22 mouse cellular contexts compared by ENCODE assay signal in genomic region chr15:97163971-97164370, GRCm38 (mm10).
DNase-seq lines count a peak whose midpoint lies in the region; ATAC-seq and TF ChIP-seq lines count a peak whose summit lies in the region.
"Had no signal": no experiment of that assay in that cellular context is flagged by ENCODE, and none has a peak within 500 bp of the region (broad histone marks: within the 10 kb centered on the region; RNA-seq: fewer than 3 reads in every experiment).

No protein-coding gene starts in this region.

- no peak overlapping the region for H3ac ChIP-seq in myocyte (ENCODE audit: control insufficient read depth, insufficient read length)

- no peak for ATAC-seq in kidney, embryonic 15.5 days (replicated peaks; ENCODE audit: low FRiP score)
- peak; percentile 46; the same call in 1 of the 2 replicates for ATAC-seq in liver, embryonic 12.5 days
- peak; percentile 41; the same call in 1 of the 2 replicates for ATAC-seq in liver, embryonic 14.5 days (ENCODE audit: insufficient read depth)
- no peak for ATAC-seq in forebrain, embryonic 12.5 days (ENCODE audit: low FRiP score)
- ATAC-seq: forebrain, embryonic 14.5 days; forebrain, postnatal 0 days; hindbrain, embryonic 16.5 days; Patski had no signal

- no peak for TF ChIP-seq POLR2A in myocyte (IDR thresholded peaks at IDR 0.05; ENCODE audit: insufficient read length, low read depth)

- H3K79me2 ChIP-seq in myocyte (ENCODE audit: control insufficient read depth, insufficient read depth), result no peaks in the 10 kb centered on the region

- H3K4me3 ChIP-seq in kidney, embryonic 15.5 days (replicated peaks), result no peak overlapping the region
- H3K4me3 ChIP-seq in liver, embryonic 12.5 days, result no peak overlapping the region
- no peak overlapping the region for H3K4me3 ChIP-seq in liver, embryonic 14.5 days (ENCODE audit: insufficient read depth in 1 of 2, low read depth in 2 of 2, low read length in 2 of 2)
- no peak overlapping the region for H3K4me3 ChIP-seq in myocyte
- no peak overlapping the region for H3K4me3 ChIP-seq in forebrain, embryonic 12.5 days (replicated peaks)
- H3K4me3 ChIP-seq: forebrain, embryonic 10.5 days; hindbrain, embryonic 10.5 days; hindbrain, embryonic 13.5 days had no signal

- no peaks in the 10 kb centered on the region for H3K9me3 ChIP-seq in kidney, embryonic 15.5 days (replicated peaks)
- H3K9me3 ChIP-seq in liver, embryonic 12.5 days (replicated peaks), result no peaks in the 10 kb centered on the region
- H3K9me3 ChIP-seq in liver, embryonic 14.5 days (ENCODE audit: control insufficient read depth, low read length), result no peaks in the 10 kb centered on the region
- H3K9me3 ChIP-seq in forebrain, embryonic 12.5 days, result no peaks in the 10 kb centered on the region
- H3K9me3 ChIP-seq: forebrain, embryonic 10.5 days; hindbrain, embryonic 10.5 days; hindbrain, embryonic 13.5 days had no signal

- peaks cover 9% of the 10 kb centered on the region; the same call in 1 of the 2 replicates for H3K4me1 ChIP-seq in kidney, embryonic 15.5 days
- H3K4me1 ChIP-seq in liver, embryonic 12.5 days, result no peaks in the 10 kb centered on the region
- peaks cover 0 to 5% of the 10 kb centered on the region in 2 experiments; a peak in 2 of 4 replicates for H3K4me1 ChIP-seq in liver, embryonic 14.5 days (replicated peaks; ENCODE audit: control insufficient read depth in 2 of 2, insufficient read depth in 2 of 2, low read length in 1 of 2)
- H3K4me1 ChIP-seq in forebrain, embryonic 12.5 days, result no peaks in the 10 kb centered on the region
- H3K4me1 ChIP-seq: forebrain, embryonic 10.5 days; hindbrain, embryonic 10.5 days; hindbrain, embryonic 13.5 days had no signal

- no peak for TF ChIP-seq CTCF in liver, embryonic 14.5 days (IDR thresholded peaks at IDR 0.05; ENCODE audit: low read depth)

- no peaks in the 10 kb centered on the region for H3K27me3 ChIP-seq in kidney, embryonic 15.5 days
- no peaks in the 10 kb centered on the region for H3K27me3 ChIP-seq in liver, embryonic 12.5 days (replicated peaks)
- no peaks in the 10 kb centered on the region for H3K27me3 ChIP-seq in liver, embryonic 14.5 days (ENCODE audit: control insufficient read depth, insufficient read depth, low read length)
- H3K27me3 ChIP-seq in myocyte (ENCODE audit: control insufficient read depth, insufficient read depth, insufficient read length), result no peaks in the 10 kb centered on the region
- no peaks in the 10 kb centered on the region for H3K27me3 ChIP-seq in forebrain, embryonic 12.5 days
- H3K27me3 ChIP-seq: CH12.LX; hindbrain, embryonic 13.5 days; Patski had no signal

- peak overlapping the region; percentile 70; the same call in 1 of the 2 replicates for H3K27ac ChIP-seq in kidney, embryonic 15.5 days
- H3K27ac ChIP-seq in liver, embryonic 12.5 days, result peak overlapping the region; percentile 45; the same call in 1 of the 2 replicates
- no peak overlapping the region for H3K27ac ChIP-seq in liver, embryonic 14.5 days
- no peak overlapping the region for H3K27ac ChIP-seq in forebrain, embryonic 12.5 days
- H3K27ac ChIP-seq: forebrain, embryonic 10.5 days; hindbrain, embryonic 10.5 days; hindbrain, embryonic 13.5 days had no signal

- H3K36me3 ChIP-seq in kidney, embryonic 15.5 days, result no peaks in the 10 kb centered on the region
- no peaks in the 10 kb centered on the region for H3K36me3 ChIP-seq in liver, embryonic 12.5 days
- H3K36me3 ChIP-seq in liver, embryonic 14.5 days (replicated peaks; ENCODE audit: control insufficient read depth, insufficient read depth, low read depth), result no peaks in the 10 kb centered on the region
- no peaks in the 10 kb centered on the region for H3K36me3 ChIP-seq in myocyte (ENCODE audit: control insufficient read depth, insufficient read depth)
- H3K36me3 ChIP-seq in forebrain, embryonic 12.5 days (replicated peaks), result no peaks in the 10 kb centered on the region
- H3K36me3 ChIP-seq: forebrain, embryonic 10.5 days; G1E; hindbrain, embryonic 10.5 days; hindbrain, embryonic 13.5 days had no signal

- no peak for DNase-seq in kidney, adult 9 months
- no peak for DNase-seq in liver
- DNase-seq in liver, embryonic 14.5 days (ENCODE audit: low read depth in 3 of 3, low spot score in 3 of 3), result peak in 1 of 3 experiments; percentile 2
- DNase-seq in ovary, adult 18-20 months (ENCODE audit: low spot score), result no peak
- DNase-seq: B cell, adult 2 months; cerebellum, adult 18-20 months; cerebellum, adult 9-10 months; cerebellum, postnatal 14 days; forebrain, postnatal 0 days had no signal

- no peak overlapping the region for H3K9ac ChIP-seq in kidney, embryonic 15.5 days
- no peak overlapping the region for H3K9ac ChIP-seq in liver, embryonic 12.5 days
- no peak overlapping the region for H3K9ac ChIP-seq in liver, embryonic 14.5 days (replicated peaks)
- H3K9ac ChIP-seq in forebrain, embryonic 12.5 days, result no peak overlapping the region
- H3K9ac ChIP-seq: forebrain, postnatal 0 days; hindbrain, embryonic 13.5 days had no signal

- no peak overlapping the region for H3K4me2 ChIP-seq in kidney, embryonic 15.5 days
- H3K4me2 ChIP-seq in liver, embryonic 12.5 days, result no peak overlapping the region
- H3K4me2 ChIP-seq in liver, embryonic 14.5 days (ENCODE audit: low read depth), result no peak overlapping the region
- peak overlapping the region; percentile 48 for H3K4me2 ChIP-seq in myocyte (ENCODE audit: low read depth)
- no peak overlapping the region for H3K4me2 ChIP-seq in forebrain, embryonic 12.5 days
- H3K4me2 ChIP-seq: heart, embryonic 11.5 days; hindbrain, embryonic 13.5 days had no signal

- no peak for TF ChIP-seq EP300 in liver, embryonic 14.5 days (IDR thresholded peaks at IDR 0.05; ENCODE audit: low read depth)

- WGBS in kidney, embryonic 15.5 days, result 70% methylated on average over 6 of the region's 6 CpGs
- WGBS in liver, embryonic 12.5 days (ENCODE audit: insufficient replicate concordance), result 65% methylated on average over 6 of the region's 6 CpGs
- 64% methylated on average over 6 of the region's 6 CpGs for WGBS in liver, embryonic 14.5 days (ENCODE audit: insufficient replicate concordance)
- 93% methylated on average over 6 of the region's 6 CpGs for WGBS in forebrain, embryonic 12.5 days

TF ChIP-seq in myocyte, 11 proteins besides CTCF, POLR2A, EP300 and RAD21:
- no peak for TF ChIP-seq REST (IDR thresholded peaks at IDR 0.05; ENCODE audit: insufficient read depth, insufficient read length)
- TF ChIP-seq MYOD1 (IDR thresholded peaks at IDR 0.05; ENCODE audit: control insufficient read depth in 1 of 3, insufficient read length in 2 of 3, low read depth in 2 of 3), result no peak
- no peak for TF ChIP-seq CEBPB (IDR thresholded peaks at IDR 0.05; ENCODE audit: insufficient read depth, poor library complexity, severe bottlenecking)
- no peak for TF ChIP-seq TCF12 (IDR thresholded peaks at IDR 0.05; ENCODE audit: insufficient read depth, poor library complexity, severe bottlenecking)
- no peak for TF ChIP-seq E2F4 (IDR thresholded peaks at IDR 0.05; ENCODE audit: insufficient read depth)
- TF ChIP-seq MAX (IDR thresholded peaks at IDR 0.05; ENCODE audit: low read depth), result no peak
- no peak for TF ChIP-seq TCF3 (IDR thresholded peaks at IDR 0.05; ENCODE audit: insufficient read length, low read depth)
- TF ChIP-seq POLR2AphosphoS2 (IDR thresholded peaks at IDR 0.05; ENCODE audit: insufficient read length, low read depth), result no peak
- TF ChIP-seq SRF (IDR thresholded peaks at IDR 0.05; ENCODE audit: control insufficient read depth, insufficient read length, low read depth), result no peak
- no peak for TF ChIP-seq USF1 (IDR thresholded peaks at IDR 0.05; ENCODE audit: low read depth)
- no peak for TF ChIP-seq MYOG (IDR thresholded peaks at IDR 0.05; ENCODE audit: control insufficient read depth in 1 of 3, insufficient read depth in 1 of 3, insufficient read length in 2 of 3, low read depth in 2 of 3)

Comparison
In these comparisons a context has a peak if more than half of its experiments do, and no peak if none do; other contexts are left out.
1. H3K27ac ChIP-seq: peak in kidney, embryonic 15.5 days (single experiment) and liver, embryonic 12.5 days (single experiment); none in liver, embryonic 14.5 days (single experiment) and forebrain, embryonic 12.5 days (single experiment).
2. ATAC-seq: peak in liver, embryonic 12.5 days (single experiment) and liver, embryonic 14.5 days (single experiment); none in kidney, embryonic 15.5 days (single experiment) and forebrain, embryonic 12.5 days (single experiment).